Mouse (Mus musculus): Measurements from ENCODE around the gene Crip2.

DNA sequence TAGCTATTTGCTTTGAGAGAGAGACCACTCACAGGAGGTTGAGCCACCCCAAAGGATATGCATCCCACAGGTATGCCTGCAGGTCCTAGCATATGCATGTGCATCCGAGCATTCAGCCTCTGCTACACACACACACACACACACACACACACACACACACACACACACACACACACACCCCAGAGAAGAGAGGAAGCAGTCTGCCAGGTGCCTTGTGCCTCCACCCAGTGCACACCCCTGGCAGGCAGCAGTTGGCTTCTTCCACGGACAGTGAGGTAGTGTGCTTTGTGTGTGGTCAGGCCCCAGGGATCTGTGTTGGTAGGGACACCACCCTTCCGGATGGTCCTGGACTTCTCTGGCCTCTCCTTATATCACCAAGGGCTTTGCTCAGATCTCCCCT is 9.9 kb downstream of the Crip2 start:
- TF ChIP-seq POLR2A (IDR thresholded peaks at IDR 0.05; ENCODE audit: borderline replicate concordance, low read depth, low read length) (no peak), CTCF (IDR thresholded peaks at IDR 0.05; ENCODE audit: low read depth, low read length) (no peak)

Measured in bone marrow macrophage, adult 2 months (primary cell).